Mouse (Mus musculus) erythroblast, adult 5-6 weeks (primary cell): ENCODE results near the gene Vgll4. TPM values are rescaled to one million over a fixed set of nuclear protein-coding genes. Genes with fewer than 3 reads are reported as not detected.

Experiments used
- ATAC-seq: replicated peaks from 2 replicates; pipeline ENCODE4 v1.8.0; 2016; ENCODE audit warnings: moderate number of reproducible peaks, mild to moderate bottlenecking, moderate TSS enrichment, inconsistent platforms; ENCODE audit not compliant: poor library complexity, low FRiP score, severe bottlenecking
- total RNA-seq, 2 experiments: library from RNA; stranded (forward) in 1 of 2; stranded (reverse) in 1 of 2; fragments of 150-400 nt in 1 of 2; fragments of 200-764, 138-1000 nt in 1 of 2; gene quantifications; 2 replicates each; pipeline versions ENCODE4 v1.2.3 to v1.2.4; 2015 to 2017; ENCODE audit warnings: low replicate concordance in 2 of 2

Gene Vgll4
- total RNA-seq, 2 experiments from 2014 or later: 5.0 to 6.5 TPM

- ATAC-seq: no peak
These were observed 142.9 kb downstream of the Vgll4 start for GRCm38 (mm10) chr6:114826889-114827288.

DNA sequence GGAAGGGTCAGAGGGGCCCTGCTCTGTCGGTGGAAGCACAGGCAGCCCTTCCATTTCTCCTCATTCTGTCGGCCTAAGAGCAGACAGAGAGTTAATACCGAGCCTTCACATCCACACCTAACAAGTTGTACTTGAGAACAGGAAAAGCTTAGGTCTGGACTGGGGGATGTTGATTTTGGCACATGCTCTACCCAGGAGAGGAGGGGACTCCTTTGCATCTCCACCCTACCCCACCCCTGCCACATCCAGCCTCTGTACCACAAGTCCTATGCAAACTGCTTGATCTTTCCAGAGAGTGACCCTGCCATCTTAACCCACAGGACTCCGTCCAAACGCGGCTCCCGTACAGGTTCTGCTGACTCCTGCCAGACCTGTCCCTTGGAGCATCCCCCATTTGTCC, 148.1 kb downstream of the Vgll4 start:
- no peak for ATAC-seq

GRCm38 (mm10) chr6:114819971-114820481, 149.8 kb downstream of the Vgll4 start:
- no peak for ATAC-seq

DNA sequence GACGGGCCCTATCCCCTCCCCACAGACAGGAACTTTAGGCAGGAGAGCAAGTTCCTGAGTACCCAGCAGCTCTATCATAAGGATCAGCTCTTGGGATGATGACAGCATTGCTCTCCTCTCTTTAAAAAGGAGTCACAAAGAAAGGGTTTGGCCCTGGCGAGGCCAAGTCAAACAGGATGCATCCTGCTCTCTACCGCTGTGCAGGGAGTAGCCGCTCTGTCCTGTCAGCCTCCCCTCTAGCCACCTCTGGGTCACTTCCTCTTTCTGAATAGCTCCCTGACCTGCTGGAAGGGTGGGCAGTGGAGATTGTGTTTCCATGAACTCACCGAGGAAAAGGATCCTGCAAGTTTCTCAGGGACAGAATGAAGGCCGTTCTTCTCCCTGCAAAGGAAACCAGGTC, 151.3 kb downstream of the Vgll4 start:
- no peak for ATAC-seq

GRCm38 (mm10) chr6:114817948-114818347, 151.8 kb downstream of the Vgll4 start:
- no peak for ATAC-seq

DNA sequence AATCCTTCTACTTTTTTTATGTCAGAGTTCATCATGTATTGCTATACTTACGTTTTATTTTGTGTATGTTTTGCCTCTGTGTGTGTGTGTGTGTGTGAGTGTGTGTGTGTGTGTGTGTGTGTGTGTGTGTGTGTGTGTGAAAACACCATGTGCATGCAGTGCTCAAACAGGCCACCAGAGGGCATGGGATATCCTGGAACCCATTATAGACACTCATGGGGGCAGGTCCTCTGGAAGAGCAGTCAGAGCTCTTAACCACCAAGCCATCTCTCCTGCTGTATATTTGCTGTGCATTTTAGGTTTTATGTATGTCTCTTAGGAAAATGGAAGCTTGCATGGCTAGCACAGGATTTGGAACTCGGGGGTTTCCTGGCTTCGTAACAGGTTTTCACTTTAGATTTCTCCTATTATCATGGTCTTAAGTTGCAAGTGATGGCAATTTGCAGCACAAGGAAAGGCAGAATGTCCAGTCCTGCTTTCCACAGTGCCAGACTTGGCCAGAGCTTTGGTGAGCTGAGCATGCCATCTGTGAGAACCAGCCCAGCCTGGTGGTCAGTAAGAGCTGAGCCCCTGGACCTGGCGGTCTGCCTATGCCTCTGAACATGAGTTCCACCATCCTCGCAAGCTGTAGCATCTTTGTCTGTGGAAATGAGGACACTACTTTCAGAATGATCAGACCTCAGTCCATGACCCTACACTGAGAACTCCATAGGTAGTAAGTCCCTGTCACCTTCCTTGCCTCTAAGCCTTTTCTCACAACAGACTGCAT, 154.7 kb downstream of the Vgll4 start:
- no peak for ATAC-seq

DNA sequence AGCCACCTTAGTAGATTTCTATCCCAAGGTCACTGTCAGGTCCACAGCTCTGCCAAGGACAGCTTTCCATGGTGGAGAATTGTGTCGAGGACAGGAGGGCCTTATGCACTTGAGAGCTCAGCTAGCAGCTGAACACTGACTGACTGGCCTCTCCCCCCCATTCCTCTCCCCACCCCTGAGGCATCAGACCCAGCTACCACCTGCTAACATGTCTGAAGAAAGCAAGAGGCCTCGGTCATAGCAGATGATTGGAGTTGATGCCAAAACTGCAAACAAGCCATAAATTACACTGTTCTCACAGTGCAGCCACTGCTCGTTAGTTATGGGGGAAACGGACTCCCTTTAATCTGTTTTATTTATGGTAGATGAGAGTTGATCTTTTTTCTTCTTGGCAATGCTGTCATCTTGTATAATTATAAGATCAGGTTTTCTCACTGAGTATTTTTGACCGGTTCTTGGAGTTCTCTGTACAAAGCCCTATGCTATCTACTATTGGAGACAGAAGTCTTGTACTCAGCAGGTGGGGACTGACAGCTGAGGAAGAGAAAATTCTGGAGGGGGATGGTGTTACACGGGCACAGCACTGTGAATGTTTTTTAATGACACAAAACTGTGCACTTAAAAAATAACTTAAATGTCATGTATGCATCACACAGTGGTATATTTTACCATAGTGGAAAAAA, 155.5 kb downstream of the Vgll4 start:
- no peak for ATAC-seq

DNA sequence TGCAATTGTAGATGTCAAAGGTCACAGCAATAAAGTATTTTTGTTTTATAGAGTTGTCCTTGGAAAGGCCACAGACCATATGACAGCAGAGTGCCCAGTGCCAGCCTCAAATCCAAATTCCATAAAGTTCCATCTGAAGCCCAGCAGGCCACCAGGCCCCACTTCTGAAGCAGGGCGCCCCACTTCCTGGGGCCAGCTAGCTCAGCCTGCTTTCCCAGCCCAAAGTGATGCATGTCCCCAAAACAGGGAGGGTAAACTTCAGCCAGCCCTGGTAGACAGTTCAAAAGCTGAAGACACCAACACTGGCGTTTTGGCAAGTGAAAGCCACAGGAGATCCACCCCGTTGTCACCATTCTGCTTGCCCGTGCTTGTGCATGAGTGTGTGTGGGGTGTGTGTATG, 157.0 kb downstream of the Vgll4 start:
- ATAC-seq: no peak

DNA sequence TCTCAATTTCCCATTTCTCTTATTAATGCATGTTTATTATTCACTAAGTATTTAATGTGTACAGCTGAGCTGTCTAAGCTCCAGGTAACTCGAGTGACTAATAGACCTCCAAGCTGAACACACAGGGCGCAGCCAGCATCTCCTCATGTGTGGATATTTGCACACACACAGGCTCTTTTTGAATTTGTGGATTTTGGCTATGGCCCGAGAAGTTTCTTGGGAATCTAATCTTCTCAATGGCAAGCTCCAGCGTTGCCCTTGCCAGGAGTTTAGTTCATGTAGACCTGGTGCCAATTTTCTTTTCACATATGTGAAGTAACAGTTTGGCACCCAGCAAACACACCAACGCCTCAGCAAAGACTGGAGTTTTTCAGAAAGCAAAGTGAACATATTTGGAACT, 157.5 kb downstream of the Vgll4 start:
- ATAC-seq: no peak

Other genes with a start within 250 kb of the Vgll4 start
- 13.2 and 13.8 TPM in 2 replicates for gene Tamm41, start 67.9 kb upstream of the Vgll4 start, total RNA-seq (2015; ENCODE audit: low replicate concordance)
- 9.0 and 12.5 TPM in 2 replicates for gene Tamm41, start 67.9 kb upstream of the Vgll4 start, total RNA-seq (2017; ENCODE audit: low replicate concordance)
- gene Syn2, start 164.9 kb upstream of the Vgll4 start, total RNA-seq (2015; ENCODE audit: low replicate concordance): not detected in 2 replicates
- not detected in 2 replicates for gene Syn2, start 164.9 kb upstream of the Vgll4 start, total RNA-seq (2017; ENCODE audit: low replicate concordance)